Mouse (Mus musculus) myocyte (in vitro differentiated cells): ENCODE results near the gene Gramd1b. TPM values are rescaled to one million over a fixed set of nuclear protein-coding genes. Genes with fewer than 3 reads are reported as not detected.

Experiments used
- H3K27me3 ChIP-seq: one replicate; pipeline ENCODE4 v1.6.1; 2011; ENCODE audit not compliant: control insufficient read depth, insufficient read depth, insufficient read length
- H3K36me3 ChIP-seq: one replicate; pipeline ENCODE4 v1.6.1; 2011; ENCODE audit not compliant: control insufficient read depth, insufficient read depth
- H3K4me2 ChIP-seq: one replicate; pipeline ENCODE4 v1.6.1; 2011; ENCODE audit warnings: low read depth, control low read depth
- H3K4me3 ChIP-seq: one replicate; pipeline ENCODE4 v1.5.1; 2011; ENCODE audit warnings: mild to moderate bottlenecking, control low read depth, moderate library complexity
- H3K79me2 ChIP-seq: one replicate; pipeline ENCODE4 v1.6.1; 2011; ENCODE audit not compliant: control insufficient read depth, insufficient read depth
- H3ac ChIP-seq: one replicate; pipeline ENCODE4 v1.6.1; 2011; ENCODE audit not compliant: control insufficient read depth, insufficient read length
- CEBPB ChIP-seq: IDR thresholded peaks from 2 replicates; pipeline ENCODE4 v1.6.1; 2011; ENCODE audit warnings: mild to moderate bottlenecking, moderate library complexity; ENCODE audit not compliant: poor library complexity, insufficient read depth, severe bottlenecking
- E2F4 ChIP-seq: IDR thresholded peaks from one replicate; pipeline ENCODE4 v1.6.1; 2011; ENCODE audit warnings: mild to moderate bottlenecking, control low read depth, moderate library complexity; ENCODE audit not compliant: insufficient read depth
- MAX ChIP-seq: IDR thresholded peaks from one replicate; pipeline ENCODE4 v1.6.1; 2011; ENCODE audit warnings: low read depth, mild to moderate bottlenecking, control low read depth
- MYOD1 ChIP-seq, 3 experiments: IDR thresholded peaks; one replicate each; pipeline ENCODE4 v1.6.1; 2011; ENCODE audit warnings: control low read depth in 2 of 3, low read depth in 2 of 3, mild to moderate bottlenecking in 2 of 3, moderate library complexity in 1 of 3; ENCODE audit not compliant: insufficient read length in 2 of 3, control insufficient read depth in 1 of 3
- MYOG ChIP-seq, 3 experiments: IDR thresholded peaks; one replicate each; pipeline ENCODE4 v1.6.1; 2011; ENCODE audit warnings: control low read depth in 2 of 3, low read depth in 2 of 3, mild to moderate bottlenecking in 2 of 3; ENCODE audit not compliant: insufficient read length in 2 of 3, control insufficient read depth in 1 of 3, insufficient read depth in 1 of 3
- POLR2A ChIP-seq: IDR thresholded peaks from one replicate; pipeline ENCODE4 v1.6.1; 2011; ENCODE audit warnings: low read depth, mild to moderate bottlenecking, control low read depth, moderate library complexity; ENCODE audit not compliant: insufficient read length
- POLR2AphosphoS2 ChIP-seq: IDR thresholded peaks from one replicate; pipeline ENCODE4 v1.6.1; 2011; ENCODE audit warnings: low read depth, control low read depth; ENCODE audit not compliant: insufficient read length
- REST ChIP-seq: IDR thresholded peaks from one replicate; pipeline ENCODE4 v1.6.1; 2011; ENCODE audit warnings: mild to moderate bottlenecking, control low read depth, moderate library complexity; ENCODE audit not compliant: insufficient read depth, insufficient read length
- SRF ChIP-seq: IDR thresholded peaks from one replicate; pipeline ENCODE4 v1.6.1; 2011; ENCODE audit warnings: low read depth; ENCODE audit not compliant: control insufficient read depth, insufficient read length
- TCF12 ChIP-seq: IDR thresholded peaks from one replicate; pipeline ENCODE4 v1.6.1; 2011; ENCODE audit warnings: mild to moderate bottlenecking, control low read depth; ENCODE audit not compliant: poor library complexity, insufficient read depth, severe bottlenecking
- TCF3 ChIP-seq: IDR thresholded peaks from one replicate; pipeline ENCODE4 v1.6.1; 2011; ENCODE audit warnings: low read depth, control low read depth; ENCODE audit not compliant: insufficient read length
- USF1 ChIP-seq: IDR thresholded peaks from one replicate; pipeline ENCODE4 v1.6.1; 2011; ENCODE audit warnings: low read depth, mild to moderate bottlenecking, control low read depth, moderate library complexity
- polyA plus RNA-seq: library from polyadenylated mRNA; unstranded; fragments of >200 nt; fragmentation: generic; extraction: Trizol; gene quantifications from one replicate; pipeline ENCODE4 v1.2.1, GENCODE M21; 2012; ENCODE audit warnings: missing spikeins

Gene Gramd1b
- polyA plus RNA-seq, 1 experiment, result 33.9 TPM

- TF ChIP-seq CEBPB, result no peak
- TF ChIP-seq POLR2AphosphoS2, result no peak
- no peak for TF ChIP-seq MYOG (IDR thresholded peaks at IDR 0.05; ENCODE audit: control insufficient read depth in 1 of 3, insufficient read depth in 1 of 3, insufficient read length in 2 of 3, low read depth in 2 of 3)
- no peak for TF ChIP-seq MYOD1 (IDR thresholded peaks at IDR 0.05; ENCODE audit: control insufficient read depth in 1 of 3, insufficient read length in 2 of 3, low read depth in 2 of 3)
- no peak for TF ChIP-seq TCF3
- TF ChIP-seq POLR2A, result no peak
- no peak for TF ChIP-seq E2F4
- TF ChIP-seq REST, result no peak
- TF ChIP-seq SRF, result no peak
- TF ChIP-seq MAX, result no peak
- no peak for TF ChIP-seq USF1
- TF ChIP-seq TCF12, result no peak
- Histone ChIP-seq H3ac (no peak overlapping the region), H3K27me3 (no peaks in the 10 kb centered on the region), H3K36me3 (no peaks in the 10 kb centered on the region), H3K4me3 (no peak overlapping the region), H3K79me2 (no peaks in the 10 kb centered on the region), H3K4me2 (no peak overlapping the region)
Observed at GRCm38 (mm10) chr9:40410895-40411294, 120.3 kb downstream of the Gramd1b start.

GRCm38 (mm10) chr9:40409071-40409470 is 122.1 kb downstream of the Gramd1b start:
- H3ac ChIP-seq, result no peak overlapping the region
- no peak for TF ChIP-seq MYOD1 (IDR thresholded peaks at IDR 0.05; ENCODE audit: control insufficient read depth in 1 of 3, insufficient read length in 2 of 3, low read depth in 2 of 3)
- no peak for TF ChIP-seq USF1
- no peak for TF ChIP-seq TCF3
- no peak for TF ChIP-seq SRF
- TF ChIP-seq E2F4, result no peak
- TF ChIP-seq MAX, result no peak
- no peak for TF ChIP-seq TCF12
- TF ChIP-seq CEBPB, result no peak
- TF ChIP-seq POLR2AphosphoS2, result no peak
- no peak for TF ChIP-seq MYOG (IDR thresholded peaks at IDR 0.05; ENCODE audit: control insufficient read depth in 1 of 3, insufficient read depth in 1 of 3, insufficient read length in 2 of 3, low read depth in 2 of 3)
- no peak for TF ChIP-seq POLR2A
- no peak for TF ChIP-seq REST
- H3K4me2 ChIP-seq, result no peak overlapping the region
- H3K79me2 ChIP-seq, result no peaks in the 10 kb centered on the region
- no peaks in the 10 kb centered on the region for H3K27me3 ChIP-seq
- no peaks in the 10 kb centered on the region for H3K36me3 ChIP-seq
- H3K4me3 ChIP-seq, result no peak overlapping the region

GRCm38 (mm10) chr9:40408415-40408814 is 122.8 kb downstream of the Gramd1b start:
- H3K79me2 ChIP-seq, result no peaks in the 10 kb centered on the region
- no peak overlapping the region for H3K4me3 ChIP-seq
- TF ChIP-seq USF1, result no peak
- TF ChIP-seq TCF12, result no peak
- TF ChIP-seq MYOD1 (IDR thresholded peaks at IDR 0.05; ENCODE audit: control insufficient read depth in 1 of 3, insufficient read length in 2 of 3, low read depth in 2 of 3), result no peak
- no peak for TF ChIP-seq MYOG (IDR thresholded peaks at IDR 0.05; ENCODE audit: control insufficient read depth in 1 of 3, insufficient read depth in 1 of 3, insufficient read length in 2 of 3, low read depth in 2 of 3)
- TF ChIP-seq TCF3, result no peak
- no peak for TF ChIP-seq POLR2A
- TF ChIP-seq REST, result no peak
- no peak for TF ChIP-seq SRF
- no peak for TF ChIP-seq E2F4
- no peak for TF ChIP-seq POLR2AphosphoS2
- TF ChIP-seq MAX, result no peak
- TF ChIP-seq CEBPB, result no peak
- H3ac ChIP-seq, result no peak overlapping the region
- no peaks in the 10 kb centered on the region for H3K27me3 ChIP-seq
- H3K36me3 ChIP-seq, result no peaks in the 10 kb centered on the region
- no peak overlapping the region for H3K4me2 ChIP-seq

- no peak overlapping the region for H3K4me2 ChIP-seq
- no peaks in the 10 kb centered on the region for H3K27me3 ChIP-seq
- no peaks in the 10 kb centered on the region for H3K79me2 ChIP-seq
- H3K4me3 ChIP-seq, result no peak overlapping the region
- H3ac ChIP-seq, result no peak overlapping the region
- H3K36me3 ChIP-seq, result no peaks in the 10 kb centered on the region
- TF ChIP-seq MYOD1 (IDR thresholded peaks at IDR 0.05; ENCODE audit: control insufficient read depth in 1 of 3, insufficient read length in 2 of 3, low read depth in 2 of 3) (no peak), CEBPB (no peak), MYOG (IDR thresholded peaks at IDR 0.05; ENCODE audit: control insufficient read depth in 1 of 3, insufficient read depth in 1 of 3, insufficient read length in 2 of 3, low read depth in 2 of 3) (no peak), SRF (no peak), USF1 (no peak), POLR2AphosphoS2 (no peak), REST (no peak), MAX (no peak), E2F4 (no peak), TCF12 (no peak), POLR2A (no peak), TCF3 (no peak)
Observed at GRCm38 (mm10) chr9:40407876-40408275, 123.3 kb downstream of the Gramd1b start.
